In the genomic region with DNA sequence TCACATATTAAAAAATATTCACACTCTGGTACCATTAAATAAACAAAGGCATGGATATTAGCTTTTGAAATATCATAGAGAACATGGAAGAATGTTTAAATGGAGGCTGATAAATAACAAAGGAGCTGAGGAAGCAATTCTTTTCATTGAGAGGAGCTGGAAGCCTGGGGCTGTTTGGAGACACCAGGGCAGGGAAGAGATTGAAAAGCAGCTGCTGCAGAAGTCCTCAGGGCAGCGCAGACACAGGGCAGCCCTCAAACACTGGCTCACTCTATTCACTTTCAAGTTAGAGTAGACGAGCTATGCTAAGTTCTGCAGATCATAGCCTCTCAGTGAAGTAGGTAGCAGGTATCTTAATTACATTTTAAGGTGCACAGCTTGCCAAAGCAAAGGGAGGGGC, we compare ENCODE assay signal across 16 mouse cellular contexts.
"Had no signal": no experiment of that assay in that cellular context is flagged by ENCODE, and none has a peak within 500 bp of the region (broad histone marks: within the 10 kb centered on the region; RNA-seq: fewer than 3 reads in every experiment).

No protein-coding gene starts in this region.

- H3K36me3 ChIP-seq: limb, embryonic 10.5 days; limb, embryonic 13.5 days; liver, embryonic 12.5 days; liver, embryonic 15.5 days; lung, embryonic 15.5 days had no signal

- ATAC-seq: liver, embryonic 12.5 days had no signal

- H3K9ac ChIP-seq: limb, embryonic 13.5 days; liver, embryonic 12.5 days; liver, embryonic 15.5 days; lung, embryonic 15.5 days had no signal

- H3K4me3 ChIP-seq: limb, embryonic 10.5 days; limb, embryonic 13.5 days; liver, embryonic 12.5 days; liver, embryonic 15.5 days; lung, embryonic 15.5 days; megakaryocyte, embryonic 14.5 days had no signal

- H3K27ac ChIP-seq: kidney, postnatal 0 days; limb, embryonic 10.5 days; limb, embryonic 13.5 days; liver, embryonic 12.5 days; liver, embryonic 15.5 days; lung, embryonic 15.5 days had no signal

- H3K4me2 ChIP-seq: limb, embryonic 13.5 days; liver, embryonic 12.5 days; liver, embryonic 15.5 days; lung, embryonic 15.5 days; midbrain, embryonic 11.5 days had no signal

- DNase-seq: kidney, adult 9 months; kidney, postnatal 25 days; liver; lung, adult 18-20 months; lung, postnatal 10 days; lung, postnatal 36 days; thymus, adult 18-20 months; thymus, postnatal 36 days had no signal

- H3K4me1 ChIP-seq: limb, embryonic 10.5 days; limb, embryonic 13.5 days; liver, embryonic 12.5 days; liver, embryonic 15.5 days; lung, embryonic 15.5 days; megakaryocyte, embryonic 14.5 days had no signal

- H3K27me3 ChIP-seq: liver, embryonic 12.5 days; liver, embryonic 15.5 days; lung, embryonic 15.5 days; megakaryocyte, embryonic 14.5 days had no signal

- H3K9me3 ChIP-seq: limb, embryonic 10.5 days; limb, embryonic 13.5 days; liver, embryonic 12.5 days; liver, embryonic 15.5 days; lung, embryonic 15.5 days; megakaryocyte, embryonic 14.5 days had no signal
